Mouse (Mus musculus) heart, postnatal 0 days (tissue): ENCODE data around the gene Gm13285. TPM values are rescaled to one million over a fixed set of nuclear protein-coding genes. Genes with fewer than 3 reads are reported as not detected.
"Not testable (repeated sequence)": the region's sequence is repeated elsewhere in the genome, so short reads cannot be mapped to it uniquely, and the experiment has no call there.

ENCODE experiments used
- ATAC-seq: fragments of 200-750 bp; cut with Nextera tagmentation; 2 replicates; pipeline ENCODE4 v1.8.0; 2017; ENCODE audit warnings: low read depth, moderate number of reproducible peaks, moderate library complexity; ENCODE audit not compliant: insufficient read depth
- DNase-seq: peaks from one replicate; pipeline ENCODE4 v3.0.0-alpha.2; 2016; ENCODE audit warnings: low spot score
- H3K27ac ChIP-seq: fragments of 300-500 bp; sonication (generic); 2 replicates; pipeline ENCODE4 v1.5.1; 2014; ENCODE audit warnings: low read depth, mild to moderate bottlenecking
- H3K27me3 ChIP-seq: fragments of 300-500 bp; sonication (generic); 2 replicates; pipeline ENCODE4 v1.6.1; 2014; ENCODE audit warnings: low read length, mixed read lengths; ENCODE audit not compliant: control insufficient read depth, insufficient read depth
- H3K36me3 ChIP-seq: fragments of 300-500 bp; sonication (generic); replicated peaks from 2 replicates; pipeline ENCODE4 v1.6.1; 2014; ENCODE audit warnings: low read length, mixed read lengths; ENCODE audit not compliant: control insufficient read depth, insufficient read depth
- H3K4me1 ChIP-seq: fragments of 300-500 bp; sonication (generic); 2 replicates; pipeline ENCODE4 v1.6.1; 2014; ENCODE audit warnings: antibody characterized with exemption; ENCODE audit not compliant: control insufficient read depth, insufficient read depth
- H3K4me2 ChIP-seq: fragments of 300-500 bp; sonication (generic); 2 replicates; pipeline ENCODE4 v1.6.1; 2014; ENCODE audit warnings: low read depth, mild to moderate bottlenecking, low read length, moderate library complexity
- H3K4me3 ChIP-seq: fragments of 300-500 bp; sonication (generic); 2 replicates; pipeline ENCODE4 v1.5.1; 2014; ENCODE audit warnings: low read depth, low read length
- H3K9ac ChIP-seq: fragments of 300-500 bp; sonication (generic); replicated peaks from 2 replicates; pipeline ENCODE4 v1.6.1; 2014; ENCODE audit warnings: low read depth, low read length, mixed read lengths
- H3K9me3 ChIP-seq: fragments of 300-500 bp; sonication (generic); replicated peaks from 2 replicates; pipeline ENCODE4 v1.6.1; 2016; ENCODE audit warnings: low read length; ENCODE audit not compliant: control insufficient read depth
- CTCF ChIP-seq: IDR thresholded peaks from 2 replicates; pipeline ENCODE4 v1.5.1; 2016; ENCODE audit warnings: antibody characterized with exemption, control low read depth, low read depth
- WGBS: fragments of 180-500 bp; shearing (Covaris S2); extraction: QIAGEN DNeasy Blood & Tissue Kit; methylation state at CpG from one replicate; pipeline ENCODE4 v1.1.7; 2014; 5-methylcytosine and 5-hydroxymethylcytosine counted together
- polyA plus RNA-seq: library from polyadenylated mRNA; unstranded; fragments of >200 nt; fragmentation: Nextera tagmentation; extraction: Ambion mirVana; gene quantifications from 2 replicates; pipeline ENCODE4 v1.2.1, GENCODE M21; 2015
- total RNA-seq: library from RNA; depleted of rRNA; stranded (reverse); fragments of >200 nt; gene quantifications from 2 replicates; pipeline ENCODE4 v1.2.3, GENCODE M21; 2014; ENCODE audit warnings: low replicate concordance

The Gm13285 gene
- total and polyA plus RNA-seq, 2 experiments from 2014 or later = 0.50 to 0.85 TPM

- H3K36me3 ChIP-seq, H3K4me1 ChIP-seq, H3K9ac ChIP-seq, H3K9me3 ChIP-seq, H3K27me3 ChIP-seq, ATAC-seq: not testable (repeated sequence)
- Histone ChIP-seq H3K27ac (peak overlapping the region; percentile 78; the same call in 1 of the 2 replicates), H3K4me2 (peak overlapping the region; percentile 37), H3K4me3 (peak overlapping the region; percentile 37)
- peak; percentile 66 for TF ChIP-seq CTCF
- peak; percentile 83 for DNase-seq
- WGBS = under 1% methylated on average over 23 of the region's 28 CpGs
These were observed 39.0 kb upstream of the Gm13285 start for GRCm38 (mm10) chr4:88760431-88760830.

- not testable (repeated sequence) for H3K9me3 ChIP-seq, H3K4me3 ChIP-seq, H3K4me1 ChIP-seq, H3K27me3 ChIP-seq, H3K4me2 ChIP-seq, H3K36me3 ChIP-seq, H3K9ac ChIP-seq, DNase-seq, ATAC-seq, H3K27ac ChIP-seq
- 63% methylated on average over 6 of the region's 8 CpGs for WGBS
These were observed 37.7 kb upstream of the Gm13285 start for GRCm38 (mm10) chr4:88761776-88762175.

DNA sequence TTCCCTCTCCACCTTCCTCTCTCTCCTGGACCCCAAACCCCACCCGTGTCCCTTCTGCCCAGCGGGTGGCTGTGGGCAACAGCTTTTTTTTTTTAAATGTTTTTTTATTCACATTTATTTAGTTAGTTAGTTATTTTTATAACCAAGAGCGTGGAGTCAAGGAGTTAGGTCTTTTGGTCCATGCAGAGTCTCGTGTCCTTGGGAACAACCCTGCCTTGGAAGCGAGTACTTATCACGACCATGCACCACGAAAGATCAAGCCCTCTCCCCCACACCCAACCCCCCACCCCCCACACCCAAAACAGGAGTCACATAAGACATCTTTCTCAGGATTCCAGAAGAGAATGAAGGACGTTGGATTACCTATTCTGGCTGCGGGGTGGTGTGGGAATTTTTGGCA is 37.1 kb upstream of the Gm13285 start:
- WGBS = 45% methylated on average over 8 of the region's 9 CpGs
- not testable (repeated sequence) for H3K27me3 ChIP-seq, H3K4me1 ChIP-seq, H3K27ac ChIP-seq, ATAC-seq, DNase-seq, H3K9me3 ChIP-seq, H3K36me3 ChIP-seq, H3K9ac ChIP-seq, H3K4me3 ChIP-seq, H3K4me2 ChIP-seq

DNA sequence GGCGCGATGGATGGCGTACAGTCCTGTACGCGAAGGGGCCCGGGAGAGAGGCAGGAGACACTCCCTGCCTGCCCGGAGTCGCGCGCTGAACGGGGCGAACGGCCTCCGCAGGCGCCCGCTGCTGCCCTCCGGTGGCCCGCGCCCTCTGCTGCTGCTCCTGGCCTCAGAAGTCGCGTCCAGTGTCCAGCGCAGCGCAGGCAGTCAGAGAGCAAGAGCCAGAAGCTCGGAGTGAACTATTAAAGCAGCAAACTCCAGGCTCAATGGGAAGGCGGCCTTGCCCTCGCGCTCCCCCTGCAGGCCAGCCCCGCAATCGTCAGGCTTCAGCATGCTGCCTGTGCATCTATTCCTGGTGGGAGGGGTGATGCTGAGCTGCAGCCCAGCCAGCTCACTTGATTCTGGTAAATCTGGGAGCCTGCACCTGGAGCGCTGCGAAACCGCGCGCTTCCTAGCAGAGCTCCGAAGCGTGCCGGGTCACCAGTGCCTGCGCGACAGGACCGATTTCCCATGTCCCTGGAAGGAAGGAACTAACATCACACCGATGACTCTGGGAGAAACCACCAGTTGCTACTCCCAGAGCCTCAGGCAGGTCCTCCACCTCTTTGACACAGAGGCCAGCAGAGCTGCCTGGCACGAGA is 36.0 kb upstream of the Gm13285 start:
- TF ChIP-seq CTCF = peak; percentile 49
- H3K9ac ChIP-seq, H3K9me3 ChIP-seq, ATAC-seq, H3K36me3 ChIP-seq, H3K4me1 ChIP-seq, H3K27me3 ChIP-seq: not testable (repeated sequence)
- peak overlapping the region; percentile 28; the same call in 1 of the 2 replicates for H3K4me2 ChIP-seq
- peak; percentile 88 for DNase-seq
- H3K4me3 ChIP-seq = peak overlapping the region; percentile 27
- peak overlapping the region; percentile 61; the same call in 1 of the 2 replicates for H3K27ac ChIP-seq
- WGBS = 3% methylated on average over 22 of the region's 42 CpGs

- not testable (repeated sequence) for H3K4me2 ChIP-seq, H3K9ac ChIP-seq, H3K27me3 ChIP-seq, H3K36me3 ChIP-seq, H3K4me1 ChIP-seq, DNase-seq, H3K4me3 ChIP-seq, ATAC-seq, H3K27ac ChIP-seq, H3K9me3 ChIP-seq
- WGBS = no CpG with 5 or more reads among the region's 32 CpGs
These were observed 25.9 kb upstream of the Gm13285 start, which contains the start of gene Gm13290 for GRCm38 (mm10) chr4:88773534-88773933. Gene Gm13290, plus strand, starts transcription at chr4:88773834.

GRCm38 (mm10) chr4:88776622-88777021 is 22.8 kb upstream of the Gm13285 start, which contains the start of gene Gm13289:
Gene Gm13289, plus strand, starts transcription at chr4:88776922.
- not testable (repeated sequence) for ATAC-seq, DNase-seq, H3K4me3 ChIP-seq, H3K9ac ChIP-seq, H3K27me3 ChIP-seq, H3K36me3 ChIP-seq, H3K27ac ChIP-seq, H3K4me1 ChIP-seq, H3K4me2 ChIP-seq, H3K9me3 ChIP-seq
- no CpG with 5 or more reads among the region's 29 CpGs for whole genome bisulfite sequencing

DNA sequence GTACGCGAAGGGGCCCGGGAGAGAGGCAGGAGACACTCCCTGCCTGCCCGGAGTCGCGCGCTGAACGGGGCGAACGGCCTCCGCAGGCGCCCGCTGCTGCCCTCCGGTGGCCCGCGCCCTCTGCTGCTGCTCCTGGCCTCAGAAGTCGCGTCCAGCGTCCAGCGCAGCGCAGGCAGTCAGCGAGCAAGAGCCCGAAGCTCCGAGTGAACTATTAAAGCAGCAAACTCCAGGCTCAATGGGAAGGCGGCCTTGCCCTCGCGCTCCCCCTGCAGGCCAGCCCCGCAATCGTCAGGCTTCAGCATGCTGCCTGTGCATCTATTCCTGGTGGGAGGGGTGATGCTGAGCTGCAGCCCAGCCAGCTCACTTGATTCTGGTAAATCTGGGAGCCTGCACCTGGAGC is 19.9 kb upstream of the Gm13285 start, which contains the start of gene Gm13272:
TSS of gene Gm13272 (plus strand) at position 301 of the 400 bp plus-strand sequence.
- H3K27me3 ChIP-seq, H3K36me3 ChIP-seq, H3K4me2 ChIP-seq, DNase-seq, H3K4me3 ChIP-seq, H3K4me1 ChIP-seq, H3K27ac ChIP-seq, H3K9me3 ChIP-seq, H3K9ac ChIP-seq, ATAC-seq: not testable (repeated sequence)
- no CpG with 5 or more reads among the region's 29 CpGs for WGBS

DNA sequence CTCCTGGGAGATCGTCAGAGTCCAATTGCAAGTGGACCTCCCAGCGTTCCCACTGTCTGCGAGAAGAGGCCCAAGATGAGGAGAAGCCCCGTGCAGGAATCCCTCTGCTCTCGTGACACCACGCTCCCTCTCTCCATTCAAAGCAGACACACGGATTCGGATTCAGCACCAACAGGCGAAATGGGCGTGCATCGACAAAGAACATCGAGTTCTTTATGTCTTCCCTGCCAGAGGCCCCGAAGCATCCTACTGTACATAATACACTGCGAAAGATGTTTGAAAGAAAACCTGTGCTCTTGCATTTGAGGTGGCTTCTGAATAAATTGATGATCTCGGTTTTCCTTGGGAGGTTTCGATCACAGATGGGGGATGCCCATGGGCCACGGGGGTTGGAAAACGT is 19.1 kb upstream of the Gm13285 start:
- H3K9ac ChIP-seq, H3K36me3 ChIP-seq, H3K4me3 ChIP-seq, DNase-seq, H3K27ac ChIP-seq, ATAC-seq, H3K4me2 ChIP-seq, H3K4me1 ChIP-seq, H3K27me3 ChIP-seq, H3K9me3 ChIP-seq: not testable (repeated sequence)
- 48% methylated on average over 14 of the region's 18 CpGs for WGBS
